Mouse (Mus musculus) liver, embryonic 15.5 days (tissue): ENCODE data around the gene Smim23. TPM values are rescaled to one million over a fixed set of nuclear protein-coding genes. Genes with fewer than 3 reads are reported as not detected.

ENCODE experiments used
- ATAC-seq: fragments of 200-750 bp; cut with Nextera tagmentation; 2 replicates; pipeline ENCODE4 v1.8.0; 2017; ENCODE audit warnings: moderate number of reproducible peaks, mild to moderate bottlenecking, moderate library complexity; ENCODE audit not compliant: insufficient read depth
- H3K27ac ChIP-seq: fragments of 300-500 bp; sonication (generic); replicated peaks from 2 replicates; pipeline ENCODE4 v1.5.1; 2015; ENCODE audit warnings: mild to moderate bottlenecking, inconsistent platforms
- H3K27me3 ChIP-seq: fragments of 300-500 bp; sonication (generic); 2 replicates; pipeline ENCODE4 v1.6.1; 2015; ENCODE audit warnings: mild to moderate bottlenecking, inconsistent platforms
- H3K36me3 ChIP-seq: fragments of 300-500 bp; sonication (generic); replicated peaks from 2 replicates; pipeline ENCODE4 v1.6.1; 2015; ENCODE audit warnings: moderate library complexity, mild to moderate bottlenecking, inconsistent platforms
- H3K4me1 ChIP-seq: fragments of 300-500 bp; sonication (generic); replicated peaks from 2 replicates; pipeline ENCODE4 v1.6.1; 2015; ENCODE audit warnings: inconsistent platforms
- H3K4me2 ChIP-seq: fragments of 300-500 bp; sonication (generic); 2 replicates; pipeline ENCODE4 v1.6.1; 2015; ENCODE audit warnings: moderate library complexity, mild to moderate bottlenecking, inconsistent platforms
- H3K4me3 ChIP-seq: fragments of 300-500 bp; sonication (generic); replicated peaks from 2 replicates; pipeline ENCODE4 v1.5.1; 2015; ENCODE audit warnings: mild to moderate bottlenecking, inconsistent platforms
- H3K9ac ChIP-seq: fragments of 300-500 bp; sonication (generic); 2 replicates; pipeline ENCODE4 v1.6.1; 2015; ENCODE audit warnings: moderate library complexity, mild to moderate bottlenecking, inconsistent platforms
- H3K9me3 ChIP-seq: fragments of 300-500 bp; sonication (generic); replicated peaks from 2 replicates; pipeline ENCODE4 v1.6.1; 2016; ENCODE audit warnings: inconsistent platforms
- WGBS: fragments of 180-500 bp; shearing (Covaris S2); methylation state at CpG from one replicate; pipeline ENCODE4 v1.1.7; 2015; ENCODE audit warnings: mixed read lengths; ENCODE audit not compliant: insufficient replicate concordance; 5-methylcytosine and 5-hydroxymethylcytosine counted together
- polyA plus RNA-seq: library from polyadenylated mRNA; unstranded; fragments of >200 nt; fragmentation: Nextera tagmentation; extraction: Ambion mirVana; gene quantifications from 2 replicates; pipeline ENCODE4 v1.2.1, GENCODE M21; 2015

Smim23 gene
- polyA plus RNA-seq, 1 experiment from 2014 or later = not detected

DNA sequence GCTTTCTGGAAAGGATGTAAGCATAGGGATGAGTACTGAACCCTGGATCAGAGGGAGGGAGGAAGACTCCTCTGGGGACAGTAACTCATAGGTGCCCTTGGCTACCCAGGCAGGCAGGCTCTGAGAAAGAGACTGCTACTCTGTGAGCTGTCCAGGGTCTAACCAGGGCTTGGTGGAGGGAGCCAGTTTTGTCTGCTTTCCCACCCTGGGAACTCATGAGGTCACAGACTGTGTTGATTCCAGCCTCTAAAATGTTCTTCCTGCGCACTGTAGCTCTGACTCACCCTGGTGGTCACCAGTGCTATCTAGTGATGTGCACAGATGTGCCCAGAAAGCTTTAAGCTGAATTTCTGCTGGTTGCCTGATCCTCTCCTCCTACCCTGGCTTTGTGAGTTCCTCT lies 15.3 kb downstream of the Smim23 start:
- Histone ChIP-seq H3K36me3 (no peaks in the 10 kb centered on the region), H3K4me1 (no peaks in the 10 kb centered on the region), H3K9ac (no peak overlapping the region), H3K27ac (no peak overlapping the region), H3K9me3 (no peaks in the 10 kb centered on the region), H3K4me3 (no peak overlapping the region), H3K4me2 (no peak overlapping the region), H3K27me3 (no peaks in the 10 kb centered on the region; the same call in 1 of the 2 replicates)
- WGBS = 61% methylated on average over 1 of the region's 1 CpGs
- ATAC-seq = no peak

DNA sequence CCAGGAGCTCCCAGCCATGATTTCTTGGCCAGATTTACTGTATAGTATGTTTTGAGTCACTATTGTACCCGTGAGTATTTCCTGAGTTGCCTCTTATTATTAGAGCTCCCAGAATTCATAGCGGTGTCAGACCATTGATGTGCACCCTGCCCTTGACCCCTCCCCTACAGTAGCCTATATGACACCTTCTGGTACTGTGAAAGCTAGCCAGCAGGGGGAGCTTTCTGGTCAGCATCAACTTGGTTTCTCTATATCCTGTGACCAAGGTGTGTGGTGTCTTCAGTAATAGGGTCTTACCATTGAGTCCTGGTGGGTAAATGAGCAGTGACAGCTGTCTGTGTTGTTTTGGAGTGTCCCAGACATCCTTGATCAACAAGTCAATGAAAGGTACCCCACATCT lies 18.4 kb downstream of the Smim23 start:
- no peak for ATAC-seq
- no peak overlapping the region for H3K9ac ChIP-seq
- 8% methylated on average over 2 of the region's 2 CpGs for WGBS
- H3K4me3 ChIP-seq = no peak overlapping the region
- no peak overlapping the region for H3K4me2 ChIP-seq
- no peaks in the 10 kb centered on the region for H3K4me1 ChIP-seq
- H3K27ac ChIP-seq = no peak overlapping the region
- no peaks in the 10 kb centered on the region for H3K36me3 ChIP-seq
- no peaks in the 10 kb centered on the region for H3K9me3 ChIP-seq
- H3K27me3 ChIP-seq = no peaks in the 10 kb centered on the region

DNA sequence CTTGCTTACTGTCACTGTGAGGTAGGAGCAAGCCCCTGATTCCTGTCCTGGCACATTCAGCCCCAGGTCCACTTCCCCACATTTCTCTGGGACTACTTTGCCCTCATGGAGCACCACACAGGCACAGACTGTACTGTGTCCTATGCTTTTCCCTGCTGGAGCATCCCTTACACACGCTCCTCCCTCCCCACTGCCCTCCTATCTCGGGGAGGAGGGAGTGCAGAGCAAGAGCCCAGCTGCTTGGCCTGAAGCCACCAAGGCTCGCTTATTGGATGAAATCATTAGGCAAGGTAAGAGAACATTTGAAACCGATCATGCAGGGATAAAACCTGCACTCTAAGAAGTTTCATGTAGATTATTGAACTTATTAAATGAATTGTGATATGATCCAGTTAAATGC lies 20.7 kb downstream of the Smim23 start:
- no peaks in the 10 kb centered on the region for H3K27me3 ChIP-seq
- no peaks in the 10 kb centered on the region for H3K9me3 ChIP-seq
- no peak overlapping the region for H3K4me2 ChIP-seq
- no peak for ATAC-seq
- 43% methylated on average over 4 of the region's 4 CpGs for WGBS
- no peak overlapping the region for H3K4me3 ChIP-seq
- H3K36me3 ChIP-seq = no peaks in the 10 kb centered on the region
- no peaks in the 10 kb centered on the region for H3K4me1 ChIP-seq
- H3K27ac ChIP-seq = no peak overlapping the region
- H3K9ac ChIP-seq = no peak overlapping the region

DNA sequence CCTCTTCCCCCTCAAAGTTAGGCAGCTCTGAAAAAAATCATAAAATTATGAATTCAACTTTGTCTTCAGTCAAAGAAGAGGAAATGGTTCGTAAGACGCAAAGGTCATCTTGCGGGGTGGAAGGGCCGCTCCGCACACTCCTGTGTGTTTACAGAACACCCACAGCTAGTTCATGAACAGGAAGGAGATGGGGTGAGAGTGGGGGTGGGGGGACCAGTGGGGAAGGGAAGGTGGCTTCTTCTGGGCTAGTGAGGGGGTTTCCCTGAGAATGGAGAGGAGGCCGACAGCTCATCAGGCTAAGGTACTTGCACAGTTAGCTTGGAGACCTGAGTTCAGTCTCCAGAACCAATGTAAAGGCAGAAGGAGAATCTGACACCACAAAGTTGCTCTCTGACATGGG lies 22.7 kb downstream of the Smim23 start:
- ATAC-seq = no peak
- H3K4me3 ChIP-seq = no peak overlapping the region
- no peak overlapping the region for H3K27ac ChIP-seq
- H3K9ac ChIP-seq = no peak overlapping the region
- H3K36me3 ChIP-seq = no peaks in the 10 kb centered on the region
- no peaks in the 10 kb centered on the region for H3K4me1 ChIP-seq
- 46% methylated on average over 6 of the region's 6 CpGs for WGBS
- H3K27me3 ChIP-seq = no peaks in the 10 kb centered on the region
- H3K4me2 ChIP-seq = no peak overlapping the region
- no peaks in the 10 kb centered on the region for H3K9me3 ChIP-seq

DNA sequence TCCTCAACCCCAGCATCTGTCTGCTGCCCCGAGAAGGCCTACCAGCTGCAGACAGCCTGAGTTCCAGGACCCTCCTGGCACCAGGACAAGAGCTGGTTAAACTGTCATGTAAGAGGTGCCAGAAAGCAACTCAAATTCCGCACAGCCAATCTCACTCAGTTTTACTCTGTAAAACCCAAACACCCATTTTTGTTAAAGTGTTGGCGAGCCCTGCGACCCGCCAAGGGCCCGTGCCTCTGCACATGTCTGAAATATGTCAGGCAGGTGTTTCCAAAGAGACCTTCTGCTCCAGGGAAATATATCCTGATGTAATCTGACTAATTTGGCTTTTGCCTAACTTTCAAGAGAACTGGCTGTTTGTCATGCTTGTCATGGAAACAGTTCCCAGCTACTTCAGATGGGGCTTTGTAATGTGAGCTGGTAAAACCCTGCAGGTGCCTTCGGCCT lies 23.5 kb downstream of the Smim23 start:
- whole genome bisulfite sequencing = 70% methylated on average over 7 of the region's 7 CpGs
- no peak overlapping the region for H3K27ac ChIP-seq
- no peak for ATAC-seq
- no peak overlapping the region for H3K4me2 ChIP-seq
- no peak overlapping the region for H3K4me3 ChIP-seq
- no peaks in the 10 kb centered on the region for H3K27me3 ChIP-seq
- H3K9me3 ChIP-seq = no peaks in the 10 kb centered on the region
- H3K36me3 ChIP-seq = no peaks in the 10 kb centered on the region
- no peak overlapping the region for H3K9ac ChIP-seq
- H3K4me1 ChIP-seq = no peaks in the 10 kb centered on the region

DNA sequence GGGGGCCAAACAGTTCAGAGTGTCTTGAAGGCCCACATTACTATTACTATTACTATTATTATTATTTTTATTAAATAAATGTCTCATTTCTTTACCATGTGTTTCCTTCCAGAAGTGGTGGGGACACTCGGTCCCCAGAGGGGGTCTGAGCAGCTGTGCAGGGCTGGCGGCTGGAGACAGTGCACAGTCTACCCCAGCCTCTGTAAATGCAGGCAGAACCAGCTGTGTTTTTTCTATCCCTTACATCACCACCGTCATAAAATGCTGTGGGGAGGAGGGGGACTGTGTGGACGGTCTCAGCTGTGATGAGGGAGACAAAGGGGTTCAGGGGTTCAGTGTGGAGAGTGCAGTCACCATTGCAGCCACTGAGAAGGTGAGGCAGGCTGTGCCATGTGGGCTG lies 26.0 kb downstream of the Smim23 start:
- ATAC-seq = no peak

DNA sequence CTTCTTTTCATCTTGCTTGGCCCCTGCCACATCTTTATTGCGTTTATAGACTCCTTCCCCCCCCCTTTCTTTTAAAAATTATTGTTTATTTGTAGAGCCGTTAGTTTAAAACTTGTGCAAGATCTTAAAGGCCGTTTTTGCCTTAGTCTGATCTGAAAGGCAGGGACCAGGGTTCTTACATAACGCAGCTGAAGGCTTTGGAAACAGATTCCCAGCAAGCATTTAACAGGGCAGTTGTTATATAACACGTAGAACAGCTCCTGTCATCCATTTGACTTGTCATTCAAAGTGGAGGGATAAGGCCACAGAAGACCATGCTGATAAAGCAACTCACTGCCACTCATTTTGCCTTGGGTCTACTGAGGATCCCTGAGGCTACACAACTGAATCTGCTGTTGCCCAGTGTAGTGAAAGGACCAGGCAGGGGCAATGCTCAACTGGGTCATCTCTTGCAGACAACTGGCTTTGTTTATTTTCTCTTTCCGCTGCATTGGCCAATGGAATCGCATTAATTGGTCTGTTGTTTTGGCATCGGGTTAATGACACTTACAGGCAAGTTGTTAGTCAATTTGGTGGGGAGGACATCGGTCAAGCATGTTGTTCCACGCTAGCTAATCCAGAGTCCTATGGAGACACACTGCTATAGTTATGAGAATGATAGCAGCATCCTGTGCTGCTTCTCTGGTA lies 29.5 kb downstream of the Smim23 start:
- Histone ChIP-seq H3K4me2 (no peak overlapping the region), H3K27me3 (no peaks in the 10 kb centered on the region), H3K36me3 (no peaks in the 10 kb centered on the region), H3K9ac (no peak overlapping the region), H3K27ac (no peak overlapping the region), H3K4me1 (no peaks in the 10 kb centered on the region), H3K4me3 (no peak overlapping the region), H3K9me3 (no peaks in the 10 kb centered on the region)
- WGBS = 45% methylated on average over 10 of the region's 10 CpGs
- no peak for ATAC-seq

More for the DNA sequence above, 26.0 kb downstream of the Smim23 start:
- Histone ChIP-seq H3K4me2 (no peak overlapping the region), H3K9me3 (no peaks in the 10 kb centered on the region), H3K9ac (no peak overlapping the region), H3K27ac (no peak overlapping the region), H3K27me3 (no peaks in the 10 kb centered on the region), H3K4me3 (no peak overlapping the region), H3K36me3 (no peaks in the 10 kb centered on the region), H3K4me1 (no peaks in the 10 kb centered on the region)
- 47% methylated on average over 4 of the region's 4 CpGs for WGBS

DNA sequence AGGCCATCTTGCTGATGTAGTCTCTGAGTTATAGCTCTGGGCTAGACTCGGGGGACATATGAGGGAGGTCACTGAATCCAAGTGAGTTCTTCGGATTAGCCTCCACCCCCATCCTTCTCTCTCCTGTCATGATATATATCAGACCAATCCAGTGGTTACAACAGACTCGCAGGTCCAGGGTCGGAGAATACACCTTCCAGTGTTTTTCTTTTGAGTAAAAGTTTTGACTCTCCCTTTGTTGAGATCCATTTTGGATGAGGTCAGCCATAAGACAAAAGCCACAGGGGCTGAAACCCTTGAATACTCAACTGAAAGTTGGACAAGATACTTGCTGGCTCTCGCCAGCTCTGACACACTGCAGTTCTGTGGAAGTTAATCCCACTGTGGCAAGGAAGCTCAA lies 38.2 kb downstream of the Smim23 start:
- H3K27me3 ChIP-seq = no peaks in the 10 kb centered on the region
- no peaks in the 10 kb centered on the region for H3K4me1 ChIP-seq
- H3K9me3 ChIP-seq = no peaks in the 10 kb centered on the region
- 62% methylated on average over 5 of the region's 5 CpGs for WGBS
- no peak for ATAC-seq
- H3K27ac ChIP-seq = no peak overlapping the region
- H3K4me2 ChIP-seq = no peak overlapping the region
- H3K9ac ChIP-seq = no peak overlapping the region
- no peaks in the 10 kb centered on the region for H3K36me3 ChIP-seq
- H3K4me3 ChIP-seq = no peak overlapping the region

DNA sequence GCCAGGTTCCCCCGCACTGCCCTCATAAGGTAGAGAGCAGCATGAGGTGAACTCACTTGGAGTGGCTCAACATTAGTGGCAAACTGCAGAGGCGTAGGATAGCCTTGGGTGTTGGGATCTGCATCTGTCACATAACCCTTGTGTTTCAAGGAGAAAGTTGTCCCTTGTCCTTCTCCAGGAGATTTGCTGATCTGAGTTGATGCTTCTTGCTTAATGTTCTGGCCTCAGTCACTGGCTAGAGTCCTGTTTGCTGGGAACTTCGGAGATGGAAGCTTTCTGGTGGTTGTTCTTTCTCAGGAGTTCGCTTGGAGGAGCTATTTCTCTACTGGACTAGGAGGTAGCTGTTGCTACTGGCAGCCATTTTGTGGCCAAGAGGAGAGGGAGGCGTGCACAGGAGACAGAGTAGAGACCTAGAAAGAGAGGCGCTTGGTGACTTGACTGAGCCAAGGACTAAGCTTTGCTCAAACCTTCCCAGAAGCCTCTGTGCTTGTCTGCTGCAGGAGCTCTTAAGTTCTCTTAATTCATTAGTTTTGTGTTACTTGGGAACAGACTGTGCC lies 38.7 kb downstream of the Smim23 start:
- no peak overlapping the region for H3K27ac ChIP-seq
- H3K4me1 ChIP-seq = no peaks in the 10 kb centered on the region
- H3K4me2 ChIP-seq = no peak overlapping the region
- H3K27me3 ChIP-seq = no peaks in the 10 kb centered on the region
- WGBS = 62% methylated on average over 6 of the region's 6 CpGs
- H3K9ac ChIP-seq = no peak overlapping the region
- no peak for ATAC-seq
- H3K4me3 ChIP-seq = no peak overlapping the region
- no peaks in the 10 kb centered on the region for H3K36me3 ChIP-seq
- no peaks in the 10 kb centered on the region for H3K9me3 ChIP-seq

DNA sequence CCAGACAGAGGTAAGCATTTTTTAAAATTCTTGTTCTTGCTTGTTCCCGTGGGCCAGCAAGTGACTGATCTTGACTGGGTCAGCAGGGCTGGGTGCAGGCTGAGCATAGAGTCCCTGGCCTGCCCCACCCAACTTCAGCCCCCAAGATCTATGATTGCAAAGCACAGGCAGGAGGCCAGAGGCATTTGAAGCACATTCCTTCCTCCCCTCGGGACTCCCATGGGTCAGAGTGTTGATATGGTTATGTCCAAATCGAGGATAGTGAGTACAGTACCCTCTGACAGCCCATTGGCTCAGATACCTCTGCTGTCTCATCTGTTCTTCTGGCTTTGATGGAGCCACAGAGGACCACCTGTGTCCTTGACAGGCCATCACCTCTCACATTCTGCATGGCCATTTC lies 41.7 kb downstream of the Smim23 start:
- no peak overlapping the region for H3K4me2 ChIP-seq
- no peaks in the 10 kb centered on the region for H3K9me3 ChIP-seq
- H3K27me3 ChIP-seq = no peaks in the 10 kb centered on the region
- WGBS = 37% methylated on average over 3 of the region's 3 CpGs
- no peaks in the 10 kb centered on the region for H3K4me1 ChIP-seq
- H3K36me3 ChIP-seq = no peaks in the 10 kb centered on the region
- no peak for ATAC-seq
- no peak overlapping the region for H3K9ac ChIP-seq
- H3K4me3 ChIP-seq = no peak overlapping the region
- no peak overlapping the region for H3K27ac ChIP-seq

DNA sequence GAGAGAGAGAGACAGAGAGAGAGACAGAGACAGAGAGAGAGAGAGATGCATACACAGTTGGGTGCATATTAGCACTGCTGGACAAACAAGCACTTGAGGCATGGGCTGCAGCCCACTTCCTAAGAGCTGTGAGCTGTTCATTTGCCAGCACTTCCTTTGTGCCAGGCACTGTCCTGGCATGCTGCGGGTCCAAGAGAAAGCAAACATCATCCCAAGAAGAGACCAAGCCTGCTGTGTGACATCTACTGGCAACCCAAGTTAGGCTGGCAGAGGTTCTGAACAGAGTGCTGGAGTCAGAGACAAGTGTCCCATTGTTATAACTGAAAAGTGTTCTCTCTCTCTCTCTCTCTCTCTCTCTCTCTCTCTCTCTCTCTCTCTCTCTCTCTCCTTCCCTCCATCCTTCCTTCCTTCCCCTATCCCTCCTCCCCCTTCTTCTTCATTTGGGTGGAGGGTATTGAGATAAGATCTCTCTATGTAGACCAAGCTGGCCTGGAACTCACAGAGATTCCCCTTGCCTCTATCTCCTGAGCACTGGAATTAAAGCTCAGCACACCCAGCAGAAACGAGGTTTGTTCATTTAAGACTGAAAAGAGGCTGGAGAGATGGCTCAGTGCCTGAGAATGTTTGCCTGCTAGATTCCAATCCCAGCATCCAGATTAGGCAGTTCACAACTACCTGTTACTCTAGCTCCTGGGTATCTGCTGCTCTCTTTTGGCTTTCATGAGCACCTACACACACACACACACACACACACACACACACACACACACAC lies 42.6 kb downstream of the Smim23 start:
- no peaks in the 10 kb centered on the region for H3K36me3 ChIP-seq
- no peaks in the 10 kb centered on the region for H3K4me1 ChIP-seq
- no peak overlapping the region for H3K27ac ChIP-seq
- WGBS = 48% methylated on average over 2 of the region's 2 CpGs
- no peaks in the 10 kb centered on the region for H3K27me3 ChIP-seq
- no peaks in the 10 kb centered on the region for H3K9me3 ChIP-seq
- H3K4me2 ChIP-seq = no peak overlapping the region
- no peak overlapping the region for H3K9ac ChIP-seq
- ATAC-seq = no peak
- H3K4me3 ChIP-seq = no peak overlapping the region
